Mouse (Mus musculus): ENCODE measurements around the gene Myh7.

DNA sequence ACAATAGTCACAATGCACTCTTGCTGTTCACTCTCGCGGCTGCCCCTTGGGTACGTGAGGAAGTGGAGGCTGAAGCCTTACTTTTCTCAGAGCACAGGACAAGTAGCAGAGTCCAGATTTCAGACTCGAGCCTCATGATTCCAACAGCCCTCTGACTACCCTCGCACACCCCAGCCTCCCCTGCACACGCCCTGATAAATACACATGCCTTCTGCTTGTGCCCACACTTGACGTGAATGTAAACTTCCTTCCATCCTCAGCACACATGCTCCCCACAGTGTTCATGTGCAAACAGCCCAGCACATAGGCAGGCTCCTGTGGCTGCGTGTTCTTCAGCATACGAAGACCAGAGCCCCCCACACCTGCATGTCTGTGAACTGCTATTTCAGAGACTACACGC, 790 bp downstream of the Myh7 start:
- no peak for TF ChIP-seq ZNF384 (IDR thresholded peaks at IDR 0.05; ENCODE audit: low read depth, low read length)
- TF ChIP-seq MAFK (IDR thresholded peaks at IDR 0.05; ENCODE audit: insufficient read depth, low read depth, low read length): no peak
- TF ChIP-seq HCFC1 (IDR thresholded peaks at IDR 0.05; ENCODE audit: borderline replicate concordance, insufficient read depth, low read length): no peak

Measured in ES-E14 (cell line).